Mouse (Mus musculus): ENCODE measurements at regions not wholly inside any gene's neighbourhood (a gene's known extent, or its start where the extent isn't known, plus 50 kb on each side); places are given as distances from the start of the nearest gene placed in this dataset.

DNA sequence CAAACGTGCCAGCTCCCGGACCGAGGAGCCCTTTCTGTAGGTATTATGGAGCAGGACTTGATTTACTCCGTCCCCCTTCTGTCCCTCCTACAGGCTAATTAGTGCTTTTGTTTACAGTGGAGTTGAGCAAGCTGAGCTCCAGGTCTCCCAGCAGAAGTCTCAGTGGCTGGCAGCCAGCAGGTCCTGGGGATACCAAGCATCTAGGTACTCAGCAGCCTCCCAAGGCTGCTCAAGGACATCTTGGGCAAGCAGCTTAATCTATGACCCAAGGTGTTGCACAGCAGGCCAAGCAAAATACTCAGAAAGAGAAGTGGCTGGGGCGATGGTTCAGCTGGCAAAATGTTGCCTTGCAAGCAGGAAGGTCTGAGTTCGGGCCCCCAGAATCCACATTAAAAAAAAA lies 254.4 kb downstream of the Dysf start:
- ATAC-seq (ENCODE audit: low read depth) = no peak
- H3K4me1 ChIP-seq (ENCODE audit: control insufficient read depth, low read depth, low read length) = no peaks in the 10 kb centered on the region
- no peak overlapping the region for H3K27ac ChIP-seq (ENCODE audit: low read length)
- no peaks in the 10 kb centered on the region for H3K36me3 ChIP-seq (ENCODE audit: control insufficient read depth, insufficient read depth)
- H3K4me2 ChIP-seq (ENCODE audit: low read depth, low read length) = no peak overlapping the region
- no peaks in the 10 kb centered on the region for H3K9me3 ChIP-seq (replicated peaks; ENCODE audit: control insufficient read depth, low read length)
- WGBS (ENCODE audit: insufficient replicate concordance) = 34% methylated on average over 6 of the region's 6 CpGs
- H3K27me3 ChIP-seq (ENCODE audit: control insufficient read depth, insufficient read depth, low read depth, low read length) = no peaks in the 10 kb centered on the region
- no peak overlapping the region for H3K4me3 ChIP-seq (ENCODE audit: low read depth, low read length)
- H3K9ac ChIP-seq (ENCODE audit: low read depth, low read length) = no peak overlapping the region

DNA sequence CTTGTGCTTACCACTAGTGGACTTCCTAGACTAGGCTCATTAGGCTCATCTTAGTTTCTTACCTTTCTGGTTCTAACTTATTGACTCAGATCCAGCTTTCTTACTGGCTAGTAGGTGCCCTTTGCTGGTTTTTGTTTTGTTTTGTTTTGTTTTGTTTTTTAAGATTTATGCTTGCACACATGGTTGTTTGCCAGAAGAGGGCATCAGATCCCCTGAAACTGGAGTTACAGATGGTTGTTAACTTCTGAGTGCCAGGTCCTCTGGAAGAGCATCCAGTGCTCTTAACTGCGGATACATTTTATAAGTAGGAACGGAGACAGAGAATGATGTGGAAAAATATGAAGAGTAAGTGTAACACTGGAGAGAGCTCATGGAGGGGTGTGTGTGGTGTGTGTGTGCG lies 253.1 kb downstream of the Dysf start:
- Histone ChIP-seq H3K9me3 (replicated peaks; ENCODE audit: control insufficient read depth, low read length) (no peaks in the 10 kb centered on the region), H3K36me3 (ENCODE audit: control insufficient read depth, insufficient read depth) (no peaks in the 10 kb centered on the region), H3K27me3 (ENCODE audit: control insufficient read depth, insufficient read depth, low read depth, low read length) (no peaks in the 10 kb centered on the region), H3K4me3 (ENCODE audit: low read depth, low read length) (no peak overlapping the region), H3K4me2 (ENCODE audit: low read depth, low read length) (no peak overlapping the region), H3K4me1 (ENCODE audit: control insufficient read depth, low read depth, low read length) (no peaks in the 10 kb centered on the region), H3K9ac (ENCODE audit: low read depth, low read length) (no peak overlapping the region), H3K27ac (ENCODE audit: low read length) (no peak overlapping the region)
- WGBS (ENCODE audit: insufficient replicate concordance) = 61% methylated on average over 3 of the region's 3 CpGs
- ATAC-seq (ENCODE audit: low read depth) = no peak
